Mouse (Mus musculus): ENCODE measurements around the gene St7.

GRCm38 (mm10) chr6:17694550-17694951 is 1.8 kb downstream of the St7 start:
- TF ChIP-seq CTCF (IDR thresholded peaks at IDR 0.05; ENCODE audit: borderline replicate concordance, insufficient read depth, low read depth, low read length) (peak; percentile 46; the same call in 1 of the 2 replicates), POLR2A (IDR thresholded peaks at IDR 0.05; ENCODE audit: borderline replicate concordance, insufficient read depth, low read length) (no peak)
